Mouse (Mus musculus): ENCODE measurements at regions not wholly inside any gene's neighbourhood (a gene's known extent, or its start where the extent isn't known, plus 50 kb on each side); places are given as distances from the start of the nearest gene placed in this dataset.

DNA sequence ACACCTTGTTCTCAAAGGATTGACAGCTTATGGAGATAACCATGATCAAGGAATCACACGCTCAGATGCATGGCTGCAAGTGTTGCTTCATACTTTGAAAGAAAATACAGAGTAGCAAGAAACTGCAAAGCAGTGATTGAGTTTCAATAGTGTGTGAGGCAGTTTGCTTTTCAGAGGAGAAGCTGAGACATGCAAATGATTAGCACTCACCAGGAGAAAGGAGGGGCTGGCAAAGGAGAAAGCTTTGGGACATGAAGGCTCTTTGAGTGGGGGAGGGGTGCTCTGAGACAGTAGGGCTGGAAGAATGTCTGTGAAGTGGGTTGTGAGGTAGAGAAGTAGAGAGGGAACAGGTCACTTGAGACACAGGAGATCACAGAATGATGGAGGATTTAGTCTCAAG, 238.7 kb upstream of the Fggy start:
- no peak overlapping the region for H3K4me3 ChIP-seq (ENCODE audit: insufficient read depth, low read depth, low read length)
- peaks cover 5% of the 10 kb centered on the region; the same call in 1 of the 2 replicates for H3K4me1 ChIP-seq (ENCODE audit: control insufficient read depth, insufficient read depth, insufficient read length, low read length)
- peak overlapping the region; percentile 42; the same call in 1 of the 2 replicates for H3K27ac ChIP-seq (replicated peaks; ENCODE audit: low read depth, low read length)

GRCm38 (mm10) chr4:95319036-95319435, 238.3 kb upstream of the Fggy start:
- peaks cover 5% of the 10 kb centered on the region; the same call in 1 of the 2 replicates for H3K4me1 ChIP-seq (ENCODE audit: control insufficient read depth, insufficient read depth, insufficient read length, low read length)
- no peak overlapping the region for H3K4me3 ChIP-seq (ENCODE audit: insufficient read depth, low read depth, low read length)
- H3K27ac ChIP-seq (replicated peaks; ENCODE audit: low read depth, low read length), result no peak overlapping the region; the same call in 1 of the 2 replicates

- H3K27ac ChIP-seq (replicated peaks; ENCODE audit: low read depth, low read length), result no peak overlapping the region
- no peak overlapping the region for H3K4me3 ChIP-seq (ENCODE audit: insufficient read depth, low read depth, low read length)
- no peaks in the 10 kb centered on the region for H3K4me1 ChIP-seq (ENCODE audit: control insufficient read depth, insufficient read depth, insufficient read length, low read length)
Observed at GRCm38 (mm10) chr4:95325861-95326260, 231.4 kb upstream of the Fggy start.

DNA sequence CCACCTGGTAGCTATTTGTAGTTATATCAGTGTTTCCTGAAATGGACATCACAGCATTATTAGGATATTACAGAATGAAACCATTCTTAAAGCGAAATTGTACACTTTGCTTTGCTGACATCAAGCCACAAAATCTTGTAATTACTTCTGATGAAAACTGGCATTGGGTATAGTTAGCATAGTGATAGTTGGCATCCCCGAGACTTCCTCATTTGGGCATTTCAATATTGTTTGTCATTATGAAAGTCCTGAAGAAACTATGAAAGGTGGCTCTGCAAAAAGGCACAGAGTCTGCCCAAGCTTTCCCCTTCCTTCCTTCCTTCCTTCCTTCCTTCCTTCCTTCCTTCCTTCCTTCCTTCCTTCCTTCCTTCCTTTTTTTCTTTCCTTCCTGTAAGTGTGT, 217.5 kb upstream of the Fggy start:
- no peak overlapping the region for H3K27ac ChIP-seq (replicated peaks; ENCODE audit: low read depth, low read length)
- no peaks in the 10 kb centered on the region for H3K4me1 ChIP-seq (ENCODE audit: control insufficient read depth, insufficient read depth, insufficient read length, low read length)
- H3K4me3 ChIP-seq (ENCODE audit: insufficient read depth, low read depth, low read length), result no peak overlapping the region

- H3K27ac ChIP-seq (replicated peaks; ENCODE audit: low read depth, low read length), result no peak overlapping the region
Observed at GRCm38 (mm10) chr4:95340926-95341325, 216.4 kb upstream of the Fggy start.

GRCm38 (mm10) chr4:95346722-95347197, 210.5 kb upstream of the Fggy start:
- Histone ChIP-seq H3K4me1 (ENCODE audit: control insufficient read depth, insufficient read depth, insufficient read length, low read length) (no peaks in the 10 kb centered on the region), H3K27ac (replicated peaks; ENCODE audit: low read depth, low read length) (no peak overlapping the region), H3K4me3 (ENCODE audit: insufficient read depth, low read depth, low read length) (no peak overlapping the region)

More at GRCm38 (mm10) chr4:95340926-95341325, 216.4 kb upstream of the Fggy start:
- Histone ChIP-seq H3K4me3 (ENCODE audit: insufficient read depth, low read depth, low read length) (no peak overlapping the region), H3K4me1 (ENCODE audit: control insufficient read depth, insufficient read depth, insufficient read length, low read length) (no peaks in the 10 kb centered on the region)

- no peaks in the 10 kb centered on the region for H3K4me1 ChIP-seq (ENCODE audit: control insufficient read depth, insufficient read depth, insufficient read length, low read length)
- no peak overlapping the region for H3K27ac ChIP-seq (replicated peaks; ENCODE audit: low read depth, low read length)
- no peak overlapping the region for H3K4me3 ChIP-seq (ENCODE audit: insufficient read depth, low read depth, low read length)
Observed at GRCm38 (mm10) chr4:95347436-95347835, 209.9 kb upstream of the Fggy start.

DNA sequence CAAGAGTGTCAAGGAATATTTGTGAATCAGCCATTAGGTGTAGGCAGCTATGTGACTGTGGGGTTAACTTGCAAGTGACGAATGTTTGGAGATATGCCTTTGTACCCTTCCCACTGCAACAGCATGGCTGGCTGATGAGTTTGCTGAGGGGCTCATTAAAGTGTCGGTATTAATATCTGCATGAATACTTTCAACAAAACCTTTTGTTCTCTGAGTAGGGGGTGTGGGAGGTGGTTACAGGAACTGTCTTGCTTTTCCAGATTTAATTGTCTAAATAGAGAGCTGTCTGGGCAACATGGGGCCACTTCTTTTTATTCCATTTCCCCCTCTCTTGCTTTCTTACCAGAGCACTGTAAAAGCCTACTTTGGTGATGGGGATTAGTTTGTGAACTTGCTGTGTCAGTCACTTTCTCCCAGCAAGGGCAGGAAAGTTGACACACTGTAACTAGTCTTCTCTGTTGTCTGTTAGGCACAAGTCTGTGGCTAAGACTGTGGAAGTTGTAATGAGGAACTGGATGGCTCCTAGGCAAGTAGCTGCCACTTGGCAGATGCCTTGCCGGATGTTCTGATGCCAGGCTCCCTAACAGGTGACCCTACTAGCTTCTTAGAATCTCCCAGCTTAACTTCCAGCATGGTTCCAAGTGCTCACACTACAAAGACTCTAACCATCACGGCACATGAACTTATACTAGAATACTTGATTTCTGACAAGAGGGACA, 208.7 kb upstream of the Fggy start:
- Histone ChIP-seq H3K4me3 (ENCODE audit: insufficient read depth, low read depth, low read length) (no peak overlapping the region), H3K4me1 (ENCODE audit: control insufficient read depth, insufficient read depth, insufficient read length, low read length) (no peaks in the 10 kb centered on the region), H3K27ac (replicated peaks; ENCODE audit: low read depth, low read length) (no peak overlapping the region)

DNA sequence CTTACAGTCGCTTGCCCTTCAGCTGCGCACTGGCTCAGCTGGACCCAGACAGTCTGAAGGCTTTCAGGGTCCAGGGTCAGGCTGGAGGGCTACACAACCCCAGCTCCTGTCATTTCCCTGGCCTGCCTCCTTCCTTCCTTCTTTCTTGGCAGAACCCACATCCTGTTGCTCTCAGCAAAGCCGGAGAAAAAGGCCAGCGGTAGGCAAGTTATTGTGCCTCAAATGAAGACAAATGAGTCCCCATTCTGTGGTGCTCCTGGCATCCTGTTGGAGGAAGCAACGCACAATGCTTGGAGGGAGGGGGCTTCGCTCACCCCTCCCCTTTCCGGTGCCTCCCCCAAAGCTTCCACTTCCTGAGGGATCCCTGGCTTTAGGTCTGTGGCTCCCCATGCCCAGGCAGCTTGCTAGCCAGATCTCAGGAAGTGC, 203.4 kb upstream of the Fggy start:
- Histone ChIP-seq H3K4me1 (ENCODE audit: control insufficient read depth, insufficient read depth, insufficient read length, low read length) (no peaks in the 10 kb centered on the region), H3K4me3 (ENCODE audit: insufficient read depth, low read depth, low read length) (no peak overlapping the region), H3K27ac (replicated peaks; ENCODE audit: low read depth, low read length) (peak overlapping the region; percentile 67)

- H3K4me3 ChIP-seq (ENCODE audit: insufficient read depth, low read depth, low read length), result no peak overlapping the region
- H3K4me1 ChIP-seq (ENCODE audit: control insufficient read depth, insufficient read depth, insufficient read length, low read length), result no peaks in the 10 kb centered on the region
Observed at GRCm38 (mm10) chr4:95358674-95359073, 198.6 kb upstream of the Fggy start.

GRCm38 (mm10) chr4:95360336-95360967, 196.9 kb upstream of the Fggy start:
- Histone ChIP-seq H3K4me1 (ENCODE audit: control insufficient read depth, insufficient read depth, insufficient read length, low read length) (no peaks in the 10 kb centered on the region), H3K4me3 (ENCODE audit: insufficient read depth, low read depth, low read length) (no peak overlapping the region), H3K27ac (replicated peaks; ENCODE audit: low read depth, low read length) (no peak overlapping the region)

More at GRCm38 (mm10) chr4:95358674-95359073, 198.6 kb upstream of the Fggy start:
- no peak overlapping the region for H3K27ac ChIP-seq (replicated peaks; ENCODE audit: low read depth, low read length)

DNA sequence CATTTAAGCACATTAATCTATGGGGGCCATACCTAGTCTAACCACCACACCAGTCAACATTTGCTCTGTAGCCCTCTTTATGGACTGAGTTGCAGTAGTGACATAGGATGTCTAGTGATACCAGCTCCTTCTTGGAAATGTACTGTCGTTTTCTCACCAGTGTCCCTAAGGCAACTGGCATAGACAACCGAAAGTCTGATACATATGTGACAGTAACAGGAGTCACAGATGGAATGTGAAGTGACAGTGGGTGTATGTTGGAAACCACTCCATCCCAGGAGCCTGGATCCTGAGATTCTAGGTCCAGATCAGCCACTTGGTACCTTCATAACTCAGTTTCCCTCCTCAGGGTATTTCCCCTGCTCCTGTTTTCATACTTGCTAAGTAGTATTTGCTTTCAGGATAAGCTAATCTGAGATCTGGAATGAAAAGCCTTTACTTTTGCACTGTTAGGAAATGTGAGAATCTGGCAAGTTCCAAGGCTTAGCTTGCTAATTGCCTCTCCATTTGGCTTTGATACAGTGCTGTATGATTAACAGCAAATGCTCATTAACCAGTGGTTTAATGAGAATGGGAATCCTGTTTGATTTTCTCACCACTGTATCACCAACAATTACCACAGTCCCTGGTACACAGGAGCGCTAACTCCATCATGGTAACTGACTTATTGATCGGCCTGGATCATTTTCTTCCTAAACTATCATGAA, 192.8 kb upstream of the Fggy start:
- H3K4me3 ChIP-seq (ENCODE audit: insufficient read depth, low read depth, low read length), result no peak overlapping the region
- no peak overlapping the region for H3K27ac ChIP-seq (replicated peaks; ENCODE audit: low read depth, low read length)
- no peaks in the 10 kb centered on the region for H3K4me1 ChIP-seq (ENCODE audit: control insufficient read depth, insufficient read depth, insufficient read length, low read length)

GRCm38 (mm10) chr4:95376386-95376785, 180.9 kb upstream of the Fggy start:
- no peak overlapping the region for H3K4me3 ChIP-seq (ENCODE audit: insufficient read depth, low read depth, low read length)
- peaks cover 6% of the 10 kb centered on the region for H3K4me1 ChIP-seq (ENCODE audit: control insufficient read depth, insufficient read depth, insufficient read length, low read length)
- no peak overlapping the region for H3K27ac ChIP-seq (replicated peaks; ENCODE audit: low read depth, low read length)

GRCm38 (mm10) chr4:95377222-95378134, 179.8 kb upstream of the Fggy start:
- Histone ChIP-seq H3K27ac (replicated peaks; ENCODE audit: low read depth, low read length) (peak overlapping the region; percentile 57), H3K4me1 (ENCODE audit: control insufficient read depth, insufficient read depth, insufficient read length, low read length) (peaks cover 6% of the 10 kb centered on the region), H3K4me3 (ENCODE audit: insufficient read depth, low read depth, low read length) (peak overlapping the region; percentile 2; the same call in 1 of the 2 replicates)
